Mouse (Mus musculus) adrenal gland, adult 2 months (tissue): ENCODE results near the gene Ankrd65. TPM values are rescaled to one million over a fixed set of nuclear protein-coding genes. Genes with fewer than 3 reads are reported as not detected.

Experiments
- DNase-seq: peaks from one replicate; pipeline ENCODE4 v3.0.0; 2021
- polyA plus RNA-seq: library from polyadenylated mRNA; depleted of rRNA; stranded (reverse); fragments of >200 nt; gene quantifications from 2 replicates; pipeline ENCODE4 v1.2.3, GENCODE M21; 2012
- total RNA-seq, 2 experiments: library from RNA; stranded (reverse); gene quantifications; 2 replicates each; pipeline ENCODE4 v1.2.3; 2021

Ankrd65 gene
- total and polyA plus RNA-seq, 3 experiments = 0.11 TPM; not detected in 2

DNA sequence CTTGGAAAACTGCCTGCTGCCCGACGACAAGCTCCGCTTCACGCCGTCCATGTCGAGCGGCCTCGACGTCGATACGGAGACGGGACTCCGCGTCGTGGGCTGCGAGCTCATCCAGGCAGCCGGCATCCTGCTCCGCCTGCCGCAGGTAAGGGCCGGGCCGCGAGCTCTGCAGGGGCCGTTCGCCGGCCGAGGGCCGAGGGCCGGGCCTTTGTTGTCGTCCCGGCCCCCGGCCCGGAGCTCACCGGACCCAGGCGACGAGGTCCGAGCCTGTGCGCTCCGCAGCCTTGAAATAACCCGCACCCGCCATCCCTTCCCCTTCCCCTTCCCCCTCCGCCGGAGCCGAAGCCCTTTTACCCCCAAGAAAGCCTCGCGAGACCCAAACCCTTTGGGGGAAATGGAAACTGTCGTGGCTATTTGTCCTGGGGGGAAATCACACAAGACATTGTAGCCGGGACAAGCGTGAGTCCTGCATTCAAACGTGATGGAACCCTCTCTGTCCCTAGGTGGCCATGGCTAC, 22.5 kb downstream of the Ankrd65 start:
- DNase-seq = peak; percentile 54

DNA sequence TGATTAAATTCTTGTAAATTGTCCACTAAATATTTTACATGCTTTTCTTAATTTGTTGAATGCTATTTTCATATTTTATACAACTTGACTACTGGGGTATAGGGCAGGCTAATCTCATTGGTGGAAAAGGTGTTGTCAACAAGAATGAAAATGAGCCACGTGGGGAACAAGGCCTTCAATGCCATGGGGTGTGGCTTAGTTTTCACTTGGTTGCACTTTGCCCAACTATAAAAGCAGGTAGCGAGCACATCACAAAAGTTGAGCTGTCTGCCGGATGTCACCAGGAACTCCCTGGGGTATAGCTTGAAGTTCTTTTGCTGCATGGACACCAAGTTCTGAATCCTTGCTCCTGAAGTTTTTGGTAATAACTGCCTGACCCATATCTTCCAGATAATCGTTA, 27.3 kb downstream of the Ankrd65 start:
- DNase-seq = no peak

DNA sequence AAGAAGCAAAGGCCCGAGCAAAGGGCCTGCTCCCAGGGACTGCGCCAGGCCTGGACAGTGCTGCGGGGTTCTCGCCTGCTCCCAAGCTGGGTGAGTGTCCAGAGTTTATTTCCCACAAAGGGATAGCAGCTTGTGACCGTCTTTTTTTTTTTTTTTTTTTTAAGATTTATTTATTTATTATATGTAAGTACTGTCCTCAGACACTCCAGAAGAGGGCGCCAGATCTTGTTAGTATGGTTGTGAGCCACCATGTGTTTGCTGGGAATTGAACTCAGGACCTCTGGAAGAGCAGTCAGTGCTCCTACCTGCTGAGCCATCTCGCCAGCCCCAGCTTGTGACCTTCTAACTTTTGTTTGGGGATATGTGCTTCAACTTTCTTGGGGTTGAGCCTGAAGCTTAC, 30.8 kb downstream of the Ankrd65 start:
- DNase-seq = no peak

DNA sequence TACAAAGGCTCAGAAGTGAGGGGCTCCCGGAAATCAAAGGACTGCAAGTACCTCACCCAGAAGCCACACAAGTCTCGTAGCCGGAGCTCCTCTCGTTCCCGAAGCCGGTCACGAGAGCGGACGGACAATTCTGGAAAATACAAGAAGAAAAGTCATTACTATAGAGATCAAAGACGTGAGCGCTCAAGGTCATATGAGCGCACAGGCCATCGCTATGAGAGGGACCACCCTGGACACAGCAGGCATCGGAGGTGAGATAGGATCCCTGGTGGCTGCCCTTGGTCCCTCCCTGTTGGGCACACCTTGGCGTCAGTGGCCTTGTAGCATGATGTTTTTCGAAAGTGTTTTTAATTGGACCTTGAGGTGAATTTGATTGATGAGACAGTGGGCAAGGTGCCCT, 33.2 kb downstream of the Ankrd65 start:
- peak; percentile 52 for DNase-seq

DNA sequence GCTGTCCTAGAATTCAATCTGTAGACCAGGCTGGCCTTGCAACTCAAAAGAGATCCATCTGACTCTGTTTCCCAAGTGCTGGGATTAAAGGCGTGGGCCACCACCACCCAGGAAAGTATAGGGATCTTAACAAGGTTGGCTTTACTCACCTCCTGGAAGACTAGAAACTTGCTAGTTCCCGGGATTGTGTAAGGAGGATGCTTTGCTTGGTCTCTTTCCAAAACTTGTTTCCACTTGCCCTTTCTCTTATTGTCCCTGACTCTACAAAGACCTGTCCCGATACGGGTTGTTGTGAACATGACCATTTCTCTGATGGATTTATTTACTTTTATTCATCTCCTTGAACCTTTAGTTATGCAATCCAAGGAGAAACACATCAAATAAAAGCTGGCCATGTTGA, 39.6 kb downstream of the Ankrd65 start:
- DNase-seq = no peak

DNA sequence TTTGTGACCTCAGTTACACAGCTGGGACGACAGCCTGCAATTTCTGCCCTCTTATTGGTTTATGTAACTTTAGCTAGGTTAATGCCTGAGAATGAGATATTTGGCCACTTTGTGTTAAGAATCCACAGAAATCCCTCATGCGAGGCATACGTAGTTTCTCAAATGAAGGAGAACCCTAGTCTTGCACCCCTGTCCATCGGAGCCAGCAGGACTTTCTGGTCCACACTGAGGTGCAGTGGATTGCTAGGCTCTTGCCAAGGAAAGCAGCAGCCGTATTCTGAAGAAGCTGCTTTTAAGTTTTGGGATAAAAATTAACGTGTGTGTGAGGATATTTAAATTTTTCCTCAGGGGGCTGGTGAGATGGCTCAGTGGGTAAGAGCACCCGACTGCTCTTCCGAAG, 40.4 kb downstream of the Ankrd65 start:
- no peak for DNase-seq

DNA sequence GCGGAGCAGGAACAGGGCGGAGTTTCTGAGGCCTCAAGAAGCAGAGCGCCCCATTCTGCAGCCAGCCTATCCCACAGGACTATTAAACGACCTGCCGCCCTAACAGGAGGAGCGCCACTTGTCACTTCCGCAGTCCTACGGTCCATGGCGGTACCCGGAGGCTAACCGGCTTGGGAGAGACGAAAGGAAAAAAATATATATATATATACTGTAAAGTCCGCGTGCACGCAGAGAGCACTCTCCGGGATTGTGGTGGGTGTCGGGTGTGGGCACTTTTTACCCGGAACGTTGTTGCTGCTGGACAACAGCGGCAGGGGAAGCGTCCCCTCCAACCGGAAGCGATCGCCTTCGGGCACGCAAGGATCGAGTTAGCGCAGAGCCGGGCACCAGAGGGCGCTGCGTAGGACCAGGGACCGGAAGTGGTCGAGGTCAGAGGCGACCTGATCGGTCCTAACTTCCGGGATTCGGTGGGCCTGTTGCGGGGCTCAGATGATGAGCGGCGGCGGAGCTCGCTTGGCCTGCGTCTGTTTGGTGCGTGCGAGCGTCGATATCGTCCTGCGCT, 41.0 kb downstream of the Ankrd65 start, which contains the start of gene Aurkaip1:
TSS of gene Aurkaip1 (plus strand) at position 68 of the 562 bp plus-strand sequence.
- peak; percentile 97 for DNase-seq

DNA sequence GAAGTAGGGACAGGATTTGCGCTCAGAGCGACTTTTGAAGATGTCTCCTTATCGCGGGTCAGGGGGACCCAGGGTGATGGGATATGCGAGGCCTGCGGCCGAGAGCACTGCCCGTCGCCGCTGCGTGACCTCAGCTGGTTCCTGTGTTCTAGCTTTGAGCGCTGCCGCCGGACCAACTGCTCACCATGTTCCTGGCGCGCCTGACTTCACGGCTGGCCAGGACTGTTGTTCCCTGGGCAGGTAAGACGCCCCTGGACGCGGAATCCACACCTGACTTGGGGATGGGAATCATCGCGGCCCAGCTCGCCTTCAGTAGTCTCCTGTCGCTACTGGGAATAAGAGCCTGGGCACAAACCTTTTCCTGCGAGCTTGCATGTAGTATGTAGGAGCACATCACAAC, 41.6 kb downstream of the Ankrd65 start:
- no peak for DNase-seq

DNA sequence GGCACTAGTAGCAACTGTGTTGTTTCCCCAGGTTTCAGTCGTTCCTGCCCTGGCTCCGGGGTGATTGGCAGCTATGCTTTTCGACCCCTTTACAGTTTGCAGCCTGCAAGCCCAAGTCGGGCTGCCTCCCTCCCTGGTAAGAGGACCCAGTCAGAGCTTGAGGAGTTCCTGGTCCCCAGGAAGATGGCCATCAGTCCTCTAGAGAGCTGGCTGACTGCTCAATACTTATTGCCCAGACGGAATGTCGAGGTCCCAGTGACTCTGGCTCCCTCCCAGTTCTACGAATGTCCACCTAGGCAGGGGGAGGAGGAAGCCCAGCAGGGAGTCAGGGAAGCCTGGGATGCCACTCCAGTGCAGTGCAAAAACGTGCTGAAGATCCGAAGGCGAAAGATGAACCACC, 42.1 kb downstream of the Ankrd65 start:
- no peak for DNase-seq

DNA sequence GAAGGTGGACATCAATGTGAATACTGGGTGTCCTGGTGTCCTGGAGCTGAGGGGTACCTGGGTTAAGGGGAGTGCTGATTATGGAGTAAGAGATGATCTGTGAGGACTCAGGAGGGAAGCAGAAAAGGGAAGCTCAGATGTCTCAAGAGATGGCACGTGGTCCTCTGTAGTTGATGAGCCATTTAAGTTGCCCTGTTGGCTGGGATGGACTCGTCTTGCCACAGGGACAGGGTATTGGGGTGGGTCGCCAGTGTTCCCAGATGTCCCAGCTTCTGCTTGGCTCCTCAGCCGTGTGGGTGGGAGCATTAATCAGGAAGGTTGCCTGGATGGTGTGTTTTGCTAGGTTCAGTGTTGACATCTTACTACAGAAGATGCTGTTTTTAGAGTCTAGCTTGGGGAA, 43.0 kb downstream of the Ankrd65 start:
- no peak for DNase-seq

DNA sequence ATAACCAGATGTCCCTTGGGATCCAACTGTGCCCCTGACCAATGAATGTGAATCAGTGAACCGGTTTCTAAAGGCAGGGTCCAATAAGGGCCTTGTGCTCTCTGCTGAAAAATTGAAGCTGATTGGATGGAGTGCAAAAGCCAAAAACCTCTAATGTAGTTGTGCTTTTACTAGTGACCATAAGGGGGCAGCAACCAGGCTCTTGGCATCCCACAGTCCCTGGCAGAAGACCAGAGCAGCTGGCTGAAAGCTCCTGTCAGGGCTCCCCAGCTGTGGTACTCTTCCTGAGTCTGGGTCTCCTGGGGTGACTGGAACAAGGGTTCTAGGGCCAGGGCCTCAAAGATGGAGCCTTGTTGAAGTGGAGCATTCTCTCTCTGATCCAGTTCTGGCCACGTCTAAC, 43.6 kb downstream of the Ankrd65 start:
- peak; percentile 87 for DNase-seq

DNA sequence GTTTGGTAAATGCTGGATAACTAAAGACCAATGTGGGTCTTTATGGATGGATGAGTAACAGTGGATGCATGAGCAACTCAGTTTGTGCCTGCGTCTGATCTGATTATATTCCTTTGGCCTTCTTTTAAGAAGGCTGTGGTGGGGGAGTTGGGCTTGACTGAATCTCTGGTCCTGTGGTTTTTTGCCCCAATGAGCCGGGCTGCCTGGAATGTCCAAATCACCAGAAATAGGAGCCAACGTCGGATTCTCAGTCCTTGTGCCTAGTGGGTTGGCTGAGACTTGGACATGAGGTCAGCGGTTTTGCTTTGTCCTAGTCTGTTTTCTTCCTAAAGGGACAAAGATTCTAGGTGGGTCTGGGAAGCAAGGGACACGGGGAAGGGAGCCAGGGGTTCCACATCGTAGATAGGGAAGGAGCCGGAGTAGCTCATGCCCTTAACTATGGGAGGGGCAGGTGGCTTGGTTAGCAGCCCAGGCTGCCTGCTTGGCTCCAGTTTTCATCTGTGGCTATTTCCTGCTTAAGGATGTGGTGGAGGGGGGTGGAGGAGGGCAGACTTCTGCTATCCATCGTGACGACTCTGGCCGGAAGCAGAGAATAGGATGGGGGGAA, 47.3 kb downstream of the Ankrd65 start:
- DNase-seq = no peak

DNA sequence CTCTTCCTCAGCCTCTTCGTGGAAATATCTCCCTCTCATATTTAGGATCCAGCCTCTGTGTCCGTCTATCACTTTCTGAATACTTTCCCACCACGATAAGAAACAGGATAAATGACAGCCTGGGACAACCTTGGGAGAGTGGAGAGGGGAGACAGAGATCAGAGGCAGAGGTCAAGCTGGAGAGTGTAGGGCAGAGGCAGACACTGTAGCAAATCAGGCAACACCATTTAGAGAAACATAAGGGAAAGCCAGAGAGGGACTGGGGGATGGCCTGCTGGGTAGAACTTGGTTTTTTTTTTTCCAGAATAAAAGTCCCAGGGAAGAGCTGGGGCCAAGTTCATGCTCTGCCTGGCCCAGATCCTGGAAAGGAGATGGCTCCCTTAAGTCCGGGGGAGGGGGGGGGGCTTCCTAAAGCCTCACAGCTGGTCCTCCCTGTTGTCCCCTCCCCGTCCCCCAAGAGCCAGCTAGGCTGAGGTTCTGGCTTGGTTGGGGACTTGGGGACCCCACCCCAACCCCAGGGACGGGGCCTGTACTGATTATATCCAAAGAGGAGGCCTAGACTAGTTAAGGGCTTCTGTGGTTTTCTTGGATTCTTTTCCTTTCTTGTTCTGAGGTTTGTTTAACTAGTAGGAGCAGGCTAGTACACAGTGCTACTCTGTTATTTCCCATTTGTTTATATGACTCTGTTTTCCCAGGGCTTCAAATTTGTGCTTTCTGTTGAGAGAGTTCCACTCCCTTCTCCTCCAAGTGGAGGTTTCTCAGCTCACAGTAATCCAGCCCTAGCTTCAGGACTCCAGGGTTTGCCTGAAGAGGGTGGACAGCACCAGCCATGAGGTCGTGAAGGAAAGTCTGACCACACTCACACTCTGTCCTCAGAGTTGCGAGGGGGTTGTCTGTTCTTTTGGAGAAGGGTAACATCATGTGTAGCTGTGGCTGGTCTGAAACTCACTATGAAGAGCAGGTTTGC, 48.2 kb downstream of the Ankrd65 start:
- no peak for DNase-seq

DNA sequence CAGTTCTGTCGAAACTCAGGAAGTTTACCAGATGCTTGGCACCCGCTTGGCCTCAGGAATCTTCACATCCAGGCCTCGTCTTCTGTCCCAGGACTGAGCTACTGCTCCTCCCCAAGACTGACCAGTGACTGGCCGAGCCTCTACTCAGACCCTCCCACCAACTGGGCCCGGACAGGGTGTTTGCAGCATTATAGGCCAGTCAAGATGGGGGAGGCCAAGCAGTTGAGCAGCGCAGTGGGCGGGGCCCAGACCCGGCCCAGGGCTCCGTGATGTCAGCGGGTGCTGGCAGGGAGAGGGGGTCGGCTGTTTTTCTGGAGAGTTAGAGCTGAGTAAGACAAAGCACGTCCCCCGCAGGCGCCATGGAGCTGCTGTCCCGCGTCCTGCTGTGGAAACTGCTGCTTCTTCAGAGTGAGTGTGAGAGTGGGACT, 49.3 kb downstream of the Ankrd65 start, which contains the start of gene Mxra8:
TSS of gene Mxra8 (plus strand) at position 198 of the 428 bp plus-strand sequence.
- DNase-seq = peak; percentile 88

DNA sequence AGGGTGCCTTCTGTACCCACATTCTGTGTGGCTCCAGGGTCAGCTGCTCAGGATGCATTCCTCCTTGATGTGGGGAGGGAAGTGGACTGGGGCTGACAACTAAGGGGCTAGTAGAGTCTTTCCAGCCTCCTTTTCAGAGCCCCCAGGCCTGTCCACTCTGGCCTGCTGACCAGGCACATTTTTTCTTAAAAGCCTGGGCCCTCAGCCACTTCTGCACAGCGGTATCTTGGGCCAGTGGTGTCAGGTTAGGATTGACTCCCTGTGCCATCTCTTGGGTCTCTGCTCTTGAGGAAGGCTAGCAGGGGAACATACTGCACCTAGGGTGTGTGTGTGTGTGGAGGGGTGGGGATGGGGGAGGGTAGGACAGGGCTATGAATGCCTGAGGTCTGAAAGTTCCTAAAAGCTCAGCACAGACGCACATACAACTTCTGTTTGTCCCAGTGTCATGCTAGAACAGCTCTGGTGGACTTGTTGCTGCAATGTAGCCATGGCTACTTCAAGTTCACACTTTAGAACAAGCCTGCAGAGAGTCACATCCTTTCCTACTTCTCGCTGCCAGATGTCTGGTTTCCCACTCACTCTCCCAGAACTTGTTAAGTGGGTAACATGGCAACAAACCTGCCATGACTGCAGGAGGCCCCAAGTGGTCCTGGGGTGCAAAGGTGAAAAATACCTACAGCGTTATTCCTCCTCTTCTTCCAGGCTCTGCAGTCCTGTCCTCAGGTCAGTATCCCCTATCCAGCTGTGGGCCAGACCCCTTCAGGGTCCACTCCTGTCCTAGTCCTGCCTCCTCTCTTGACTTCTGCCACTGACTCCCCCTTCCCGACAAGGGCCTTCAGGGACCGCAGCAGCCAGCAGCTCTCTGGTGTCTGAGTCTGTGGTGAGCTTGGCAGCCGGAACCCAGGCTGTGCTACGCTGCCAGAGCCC, 50.1 kb downstream of the Ankrd65 start:
- no peak for DNase-seq

DNA sequence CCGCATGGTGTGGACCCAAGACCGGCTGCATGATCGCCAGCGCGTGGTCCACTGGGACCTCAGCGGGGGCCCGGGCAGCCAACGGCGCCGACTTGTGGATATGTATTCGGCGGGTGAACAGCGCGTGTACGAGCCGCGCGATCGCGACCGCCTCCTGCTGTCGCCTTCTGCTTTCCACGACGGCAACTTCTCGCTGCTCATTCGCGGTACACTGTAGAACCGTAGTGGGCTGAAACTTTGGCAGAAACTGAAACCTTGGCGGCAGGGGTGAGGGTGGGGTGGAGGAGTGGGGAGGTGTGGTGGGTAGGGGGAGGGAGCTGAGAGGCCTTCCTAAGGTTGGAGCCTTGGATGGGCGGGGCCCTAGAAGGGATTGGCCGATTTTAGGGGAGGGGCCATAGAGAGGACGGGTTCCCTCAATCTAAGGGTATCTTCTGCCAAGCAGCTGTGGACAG, 50.8 kb downstream of the Ankrd65 start:
- DNase-seq = peak; percentile 86

DNA sequence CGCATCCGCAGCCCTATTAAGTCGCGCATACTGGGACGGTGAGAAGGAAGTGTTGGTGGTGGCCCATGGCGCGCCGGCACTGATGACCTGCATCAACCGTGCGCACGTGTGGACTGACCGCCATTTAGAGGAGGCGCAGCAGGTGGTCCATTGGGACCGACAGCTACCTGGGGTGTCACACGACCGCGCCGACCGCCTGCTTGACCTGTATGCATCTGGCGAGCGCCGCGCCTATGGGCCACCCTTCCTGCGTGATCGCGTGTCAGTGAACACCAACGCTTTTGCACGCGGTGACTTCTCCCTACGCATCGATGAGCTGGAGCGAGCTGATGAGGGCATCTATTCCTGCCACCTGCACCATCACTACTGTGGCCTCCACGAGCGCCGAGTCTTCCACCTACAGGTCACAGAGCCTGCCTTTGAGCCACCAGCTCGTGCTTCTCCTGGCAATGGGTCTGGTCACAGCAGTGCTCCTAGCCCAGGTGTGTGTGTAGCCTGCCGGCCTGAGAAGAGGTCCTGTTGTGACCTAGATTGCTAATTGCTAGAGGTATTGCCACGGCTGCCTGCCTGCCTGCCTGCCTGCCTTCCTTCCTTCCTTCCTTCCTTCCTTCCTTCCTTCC, 51.5 kb downstream of the Ankrd65 start:
- DNase-seq = no peak

DNA sequence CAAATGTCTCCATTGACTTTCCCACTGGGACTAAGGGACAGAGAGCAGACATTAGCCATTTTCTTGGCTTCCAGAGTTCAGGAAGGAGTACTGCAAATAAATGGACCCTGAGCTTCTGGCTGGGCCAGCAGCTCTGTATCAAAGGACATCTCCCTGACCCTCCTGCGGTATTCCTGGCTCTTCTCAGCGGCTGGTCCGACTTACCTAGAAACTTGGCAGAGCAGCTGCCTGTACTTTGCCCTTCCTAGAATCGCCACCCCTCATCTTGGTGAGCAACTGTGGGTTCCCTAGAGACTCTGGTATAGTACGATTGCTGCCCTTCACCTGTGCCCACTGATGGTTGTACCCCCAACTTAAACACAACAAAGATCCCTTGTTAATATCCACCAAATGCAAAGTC, 53.0 kb downstream of the Ankrd65 start:
- DNase-seq = no peak

DNA sequence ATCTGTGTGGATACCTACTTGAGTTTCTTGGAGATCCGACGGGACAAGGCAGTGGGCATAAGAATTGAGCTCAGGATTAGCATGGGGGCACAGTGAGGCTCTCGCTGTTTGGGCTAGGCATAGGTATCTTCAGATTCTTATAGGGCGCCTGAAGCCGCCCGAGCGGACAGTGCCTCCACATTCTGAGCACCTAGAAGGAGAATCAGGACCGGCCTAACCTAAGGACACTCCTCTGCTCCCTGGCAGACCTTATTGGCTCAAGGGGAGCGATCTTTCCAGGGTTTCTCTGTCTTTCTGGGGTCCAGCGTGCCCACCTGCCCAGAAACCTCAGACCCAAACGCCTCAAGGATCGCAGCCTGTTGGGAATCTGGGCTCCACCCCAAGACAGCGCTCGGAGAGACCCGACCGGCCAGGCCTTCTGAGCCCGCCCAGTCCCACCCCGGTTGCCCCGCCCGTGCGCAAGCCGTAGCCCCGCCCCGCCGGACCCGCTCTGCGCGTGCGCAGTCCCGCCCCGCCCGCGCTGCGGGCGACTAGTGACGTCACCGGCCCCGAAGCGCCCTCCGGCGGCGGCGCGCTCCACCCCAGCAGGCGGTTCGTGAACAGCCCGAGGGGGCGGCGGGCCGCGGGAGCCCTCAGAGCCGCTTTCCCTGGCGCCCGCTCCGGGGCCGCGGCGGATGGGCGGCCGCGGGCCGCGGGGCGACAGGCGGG, 56.8 kb downstream of the Ankrd65 start, which contains the start of gene Dvl1:
TSS of gene Dvl1 (plus strand) at position 532 of the 708 bp plus-strand sequence.
- peak; percentile 98 for DNase-seq
